Mouse (Mus musculus): Measurements from ENCODE around the gene Frmd8. TPM values are rescaled to one million over a fixed set of nuclear protein-coding genes. Genes with fewer than 3 reads are reported as not detected.

The Frmd8 gene
- polyA plus RNA-seq, 1 experiment, result 18.1 TPM

- peaks cover 4% of the 10 kb centered on the region for H3K4me1 ChIP-seq (ENCODE audit: control insufficient read depth, insufficient read depth, low read length)
- 54% methylated on average over 11 of the region's 11 CpGs for WGBS
- no peak for TF ChIP-seq POLR2A (IDR thresholded peaks at IDR 0.05; ENCODE audit: borderline replicate concordance, control insufficient read depth, low read depth, low read length)
- no peak for TF ChIP-seq CTCF (IDR thresholded peaks at IDR 0.05; ENCODE audit: control insufficient read depth, insufficient read depth, low read length)
- H3K4me3 ChIP-seq (replicated peaks; ENCODE audit: control insufficient read depth, low read depth, low read length), result no peak overlapping the region
- H3K27ac ChIP-seq (ENCODE audit: control insufficient read depth, insufficient read depth, low read depth, low read length, poor library complexity), result 0 out of 2 replicates have a peak overlapping the region, but pooled peaks have one; percentile 1
Observed at GRCm38 (mm10) chr19:5810103-5810839, 64.8 kb downstream of the Frmd8 start.

GRCm38 (mm10) chr19:5809712-5810089, 65.4 kb downstream of the Frmd8 start:
- H3K27ac ChIP-seq (ENCODE audit: control insufficient read depth, insufficient read depth, low read depth, low read length, poor library complexity), result 0 out of 2 replicates have a peak overlapping the region, but pooled peaks have one; percentile 1
- peaks cover 4% of the 10 kb centered on the region for H3K4me1 ChIP-seq (ENCODE audit: control insufficient read depth, insufficient read depth, low read length)
- TF ChIP-seq CTCF (IDR thresholded peaks at IDR 0.05; ENCODE audit: control insufficient read depth, insufficient read depth, low read length) (no peak), POLR2A (IDR thresholded peaks at IDR 0.05; ENCODE audit: borderline replicate concordance, control insufficient read depth, low read depth, low read length) (no peak)
- 89% methylated on average over 7 of the region's 7 CpGs for WGBS
- H3K4me3 ChIP-seq (replicated peaks; ENCODE audit: control insufficient read depth, low read depth, low read length), result no peak overlapping the region

- H3K4me1 ChIP-seq (ENCODE audit: control insufficient read depth, insufficient read depth, low read length), result peaks cover 4% of the 10 kb centered on the region
- no peak overlapping the region for H3K4me3 ChIP-seq (replicated peaks; ENCODE audit: control insufficient read depth, low read depth, low read length)
- TF ChIP-seq CTCF (IDR thresholded peaks at IDR 0.05; ENCODE audit: control insufficient read depth, insufficient read depth, low read length) (no peak), POLR2A (IDR thresholded peaks at IDR 0.05; ENCODE audit: borderline replicate concordance, control insufficient read depth, low read depth, low read length) (no peak)
- WGBS, result 82% methylated on average over 14 of the region's 14 CpGs
- 0 out of 2 replicates have a peak overlapping the region, but pooled peaks have one; percentile 30 for H3K27ac ChIP-seq (ENCODE audit: control insufficient read depth, insufficient read depth, low read depth, low read length, poor library complexity)
Observed at GRCm38 (mm10) chr19:5808955-5809711, 65.9 kb downstream of the Frmd8 start.

GRCm38 (mm10) chr19:5807740-5808139, 67.3 kb downstream of the Frmd8 start:
- 42% methylated on average over 3 of the region's 3 CpGs for WGBS
- no peak overlapping the region for H3K4me3 ChIP-seq (replicated peaks; ENCODE audit: control insufficient read depth, low read depth, low read length)
- H3K4me1 ChIP-seq (ENCODE audit: control insufficient read depth, insufficient read depth, low read length), result peaks cover 4% of the 10 kb centered on the region
- TF ChIP-seq CTCF (IDR thresholded peaks at IDR 0.05; ENCODE audit: control insufficient read depth, insufficient read depth, low read length) (no peak), POLR2A (IDR thresholded peaks at IDR 0.05; ENCODE audit: borderline replicate concordance, control insufficient read depth, low read depth, low read length) (no peak)
- peak overlapping the region; percentile 39; the same call in 1 of the 2 replicates for H3K27ac ChIP-seq (ENCODE audit: control insufficient read depth, insufficient read depth, low read depth, low read length, poor library complexity)

- no peak overlapping the region for H3K4me3 ChIP-seq (replicated peaks; ENCODE audit: control insufficient read depth, low read depth, low read length)
- peaks cover 4% of the 10 kb centered on the region for H3K4me1 ChIP-seq (ENCODE audit: control insufficient read depth, insufficient read depth, low read length)
- WGBS, result 18% methylated on average over 6 of the region's 6 CpGs
- TF ChIP-seq POLR2A (IDR thresholded peaks at IDR 0.05; ENCODE audit: borderline replicate concordance, control insufficient read depth, low read depth, low read length) (no peak), CTCF (IDR thresholded peaks at IDR 0.05; ENCODE audit: control insufficient read depth, insufficient read depth, low read length) (no peak)
- H3K27ac ChIP-seq (ENCODE audit: control insufficient read depth, insufficient read depth, low read depth, low read length, poor library complexity), result peak overlapping the region; percentile 89
Observed at GRCm38 (mm10) chr19:5806809-5807205, 68.3 kb downstream of the Frmd8 start.

- WGBS, result 14% methylated on average over 8 of the region's 8 CpGs
- Histone ChIP-seq H3K4me1 (ENCODE audit: control insufficient read depth, insufficient read depth, low read length) (peaks cover 4% of the 10 kb centered on the region), H3K4me3 (replicated peaks; ENCODE audit: control insufficient read depth, low read depth, low read length) (no peak overlapping the region), H3K27ac (ENCODE audit: control insufficient read depth, insufficient read depth, low read depth, low read length, poor library complexity) (peak overlapping the region; percentile 67)
- TF ChIP-seq CTCF (IDR thresholded peaks at IDR 0.05; ENCODE audit: control insufficient read depth, insufficient read depth, low read length) (no peak), POLR2A (IDR thresholded peaks at IDR 0.05; ENCODE audit: borderline replicate concordance, control insufficient read depth, low read depth, low read length) (no peak)
Observed at GRCm38 (mm10) chr19:5806051-5806808, 68.8 kb downstream of the Frmd8 start.

GRCm38 (mm10) chr19:5804371-5804899, 70.6 kb downstream of the Frmd8 start:
- 17% methylated on average over 8 of the region's 8 CpGs for WGBS
- TF ChIP-seq POLR2A (IDR thresholded peaks at IDR 0.05; ENCODE audit: borderline replicate concordance, control insufficient read depth, low read depth, low read length), result no peak
- TF ChIP-seq CTCF (IDR thresholded peaks at IDR 0.05; ENCODE audit: control insufficient read depth, insufficient read depth, low read length), result no peak
- H3K27ac ChIP-seq (ENCODE audit: control insufficient read depth, insufficient read depth, low read depth, low read length, poor library complexity), result peak overlapping the region; percentile 100; the same call in 1 of the 2 replicates
- H3K4me1 ChIP-seq (ENCODE audit: control insufficient read depth, insufficient read depth, low read length), result peaks cover 4% of the 10 kb centered on the region
- no peak overlapping the region for H3K4me3 ChIP-seq (replicated peaks; ENCODE audit: control insufficient read depth, low read depth, low read length)
